Mouse (Mus musculus): ENCODE measurements around the gene Anks3. TPM values are rescaled to one million over a fixed set of nuclear protein-coding genes. Genes with fewer than 3 reads are reported as not detected.

Gene Anks3
- polyA plus RNA-seq, 1 experiment from 2014 or later = 60.0 TPM

DNA sequence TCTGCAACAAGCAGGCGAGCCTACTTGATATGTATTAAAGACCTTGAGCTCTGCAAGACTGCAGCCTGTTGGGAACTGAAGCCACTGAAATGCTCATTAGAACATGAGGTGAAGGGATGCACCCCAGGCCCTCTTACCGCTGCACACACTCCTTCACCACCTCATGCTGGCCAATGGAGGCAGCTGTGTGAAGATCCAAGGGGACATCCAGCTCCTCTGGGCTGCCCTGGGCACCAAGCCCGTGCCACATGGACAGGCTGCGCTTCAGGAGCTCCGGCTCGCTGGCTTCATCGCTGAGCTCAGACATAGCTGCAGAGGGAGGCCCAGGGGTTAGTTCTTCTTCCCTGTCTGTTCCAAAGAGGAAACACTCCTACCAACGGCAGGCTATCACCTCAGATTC, 3.7 kb downstream of the Anks3 start:
- 93% methylated on average over 8 of the region's 8 CpGs for WGBS
- H3K36me3 ChIP-seq = peaks cover 48% of the 10 kb centered on the region
- no peak for DNase-seq (ENCODE audit: low spot score)
- no peaks in the 10 kb centered on the region for H3K27me3 ChIP-seq (ENCODE audit: insufficient read depth, poor library complexity, severe bottlenecking)
- H3K4me1 ChIP-seq (replicated peaks) = peaks cover 24% of the 10 kb centered on the region
- no peak overlapping the region for H3K4me3 ChIP-seq
- no peaks in the 10 kb centered on the region for H3K9me3 ChIP-seq
- no peak overlapping the region for H3K27ac ChIP-seq

DNA sequence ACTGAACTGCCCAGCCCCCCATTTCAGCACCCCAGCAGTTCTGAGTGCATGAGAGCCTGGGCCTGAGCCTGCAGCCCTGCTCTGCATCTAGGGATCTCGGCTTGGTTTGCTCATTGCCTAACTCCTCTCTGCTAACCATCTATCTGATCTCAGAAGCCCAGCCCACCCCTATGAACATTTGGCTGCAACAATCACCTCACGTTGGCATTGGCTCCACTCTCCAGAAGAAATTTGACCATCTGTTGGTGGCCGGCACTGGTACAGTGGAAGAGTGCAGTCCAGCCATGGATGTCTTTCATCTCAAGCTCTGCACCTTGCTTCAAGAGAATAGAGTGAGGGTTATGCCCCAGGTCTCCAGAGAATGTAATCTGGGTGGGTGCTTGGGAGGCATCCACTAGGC, 6.6 kb downstream of the Anks3 start:
- 90% methylated on average over 3 of the region's 3 CpGs for WGBS
- H3K4me1 ChIP-seq (replicated peaks) = peaks cover 4% of the 10 kb centered on the region; the same call in 1 of the 2 replicates
- no peak for DNase-seq (ENCODE audit: low spot score)
- no peak overlapping the region for H3K27ac ChIP-seq
- no peaks in the 10 kb centered on the region for H3K27me3 ChIP-seq (ENCODE audit: insufficient read depth, poor library complexity, severe bottlenecking)
- H3K9me3 ChIP-seq = no peaks in the 10 kb centered on the region
- peaks cover 76% of the 10 kb centered on the region for H3K36me3 ChIP-seq
- no peak overlapping the region for H3K4me3 ChIP-seq

DNA sequence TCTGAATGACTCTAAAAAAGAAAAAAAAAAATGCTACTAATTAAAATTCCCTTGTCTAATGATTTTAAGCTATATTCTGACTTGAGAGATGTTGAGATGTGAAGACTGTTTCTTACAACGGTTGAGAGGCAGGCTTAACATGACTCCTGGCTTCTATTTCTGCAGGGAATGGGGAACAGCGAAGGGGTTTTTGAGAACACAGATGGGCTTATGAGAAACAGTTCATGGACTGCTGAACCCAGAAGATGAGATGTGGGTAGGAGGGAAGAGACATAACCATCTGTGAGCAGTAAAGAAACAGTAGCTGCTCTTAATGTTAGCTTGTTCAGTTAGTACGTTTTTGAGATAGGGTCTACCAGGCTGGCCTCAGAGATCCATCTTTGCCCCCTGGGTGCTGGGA, 7.4 kb downstream of the Anks3 start:
- H3K4me3 ChIP-seq = no peak overlapping the region
- no peak for DNase-seq (ENCODE audit: low spot score)
- peaks cover 85% of the 10 kb centered on the region for H3K36me3 ChIP-seq
- WGBS = 93% methylated on average over 3 of the region's 3 CpGs
- H3K4me1 ChIP-seq (replicated peaks) = no peaks in the 10 kb centered on the region
- no peaks in the 10 kb centered on the region for H3K27me3 ChIP-seq (ENCODE audit: insufficient read depth, poor library complexity, severe bottlenecking)
- H3K9me3 ChIP-seq = no peaks in the 10 kb centered on the region
- H3K27ac ChIP-seq = no peak overlapping the region

DNA sequence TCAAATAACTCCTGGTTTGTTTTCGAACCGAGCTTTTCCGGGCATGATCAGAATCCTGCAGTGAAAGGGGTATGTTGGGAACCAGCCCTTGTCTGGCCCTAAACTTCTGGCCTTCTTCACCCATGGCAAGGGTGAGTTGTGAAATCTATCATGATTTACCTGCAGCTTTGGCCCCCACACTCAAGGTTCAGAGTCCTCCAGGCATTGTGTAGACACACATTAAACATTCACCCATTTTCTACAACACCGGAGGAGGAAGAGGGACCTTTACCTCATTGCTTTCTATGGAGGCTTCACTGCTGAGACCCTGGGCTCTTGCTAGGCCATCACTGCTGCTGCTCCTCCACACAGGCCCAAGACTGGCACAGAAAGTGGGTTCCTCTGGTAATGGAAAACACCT, 16.6 kb downstream of the Anks3 start:
- Histone ChIP-seq H3K27me3 (ENCODE audit: insufficient read depth, poor library complexity, severe bottlenecking) (no peaks in the 10 kb centered on the region), H3K9me3 (no peaks in the 10 kb centered on the region), H3K27ac (no peak overlapping the region), H3K36me3 (peaks cover 91% of the 10 kb centered on the region), H3K4me3 (no peak overlapping the region), H3K4me1 (replicated peaks) (no peaks in the 10 kb centered on the region)
- no peak for DNase-seq (ENCODE audit: low spot score)
- WGBS = 91% methylated on average over 4 of the region's 4 CpGs

GRCm38 (mm10) chr16:4946155-4946554, 17.9 kb downstream of the Anks3 start:
- Histone ChIP-seq H3K36me3 (peaks cover 91% of the 10 kb centered on the region), H3K9me3 (no peaks in the 10 kb centered on the region), H3K27me3 (ENCODE audit: insufficient read depth, poor library complexity, severe bottlenecking) (no peaks in the 10 kb centered on the region), H3K4me1 (replicated peaks) (no peaks in the 10 kb centered on the region), H3K4me3 (no peak overlapping the region), H3K27ac (no peak overlapping the region)
- 93% methylated on average over 3 of the region's 3 CpGs for WGBS
- no peak for DNase-seq (ENCODE audit: low spot score)

DNA sequence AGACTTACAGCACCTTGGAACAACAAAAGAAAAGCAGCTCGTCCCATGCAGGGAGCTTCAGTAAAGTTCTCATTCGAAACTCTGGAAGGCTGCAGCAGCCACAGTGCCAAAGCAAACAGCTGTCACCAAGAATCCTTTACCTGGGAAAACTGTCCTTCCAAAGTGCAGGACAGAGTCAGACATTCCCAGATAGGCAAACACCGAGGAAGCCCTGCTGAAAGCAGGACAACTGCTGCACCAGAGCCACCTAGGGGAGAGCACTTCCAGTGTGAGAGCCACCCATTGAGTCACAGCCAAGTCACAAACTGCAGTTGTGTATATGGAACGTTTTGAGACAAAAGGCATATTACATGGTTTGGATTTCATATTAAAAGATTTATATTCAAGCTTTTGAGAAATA, 18.6 kb downstream of the Anks3 start:
- Histone ChIP-seq H3K9me3 (no peaks in the 10 kb centered on the region), H3K4me1 (replicated peaks) (peaks cover 3% of the 10 kb centered on the region), H3K36me3 (peaks cover 91% of the 10 kb centered on the region), H3K4me3 (no peak overlapping the region), H3K27me3 (ENCODE audit: insufficient read depth, poor library complexity, severe bottlenecking) (no peaks in the 10 kb centered on the region), H3K27ac (no peak overlapping the region)
- 81% methylated on average over 4 of the region's 4 CpGs for WGBS
- no peak for DNase-seq (ENCODE audit: low spot score)

DNA sequence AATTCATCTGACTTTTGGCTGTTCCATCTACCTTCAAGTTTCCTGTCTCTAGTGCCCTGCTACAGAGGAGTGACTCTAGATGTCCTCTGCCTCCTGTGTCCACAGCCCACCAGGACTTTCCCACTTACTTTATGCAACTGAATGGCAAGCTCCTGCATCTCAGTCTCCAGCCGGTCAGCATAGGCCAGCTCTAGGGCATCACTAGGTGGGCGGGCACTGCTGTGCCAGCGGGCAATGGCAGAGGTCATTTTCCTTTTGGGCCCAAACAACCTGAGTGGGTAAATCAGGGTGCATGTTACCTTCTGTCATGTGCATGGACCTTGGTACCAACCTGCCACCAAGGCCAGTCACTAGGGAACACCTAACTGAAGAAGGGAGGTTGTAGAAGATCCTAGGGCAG, 20.6 kb downstream of the Anks3 start:
- H3K27ac ChIP-seq = no peak overlapping the region
- DNase-seq (ENCODE audit: low spot score) = no peak
- no peaks in the 10 kb centered on the region for H3K27me3 ChIP-seq (ENCODE audit: insufficient read depth, poor library complexity, severe bottlenecking)
- peaks cover 19% of the 10 kb centered on the region for H3K4me1 ChIP-seq (replicated peaks)
- WGBS = 96% methylated on average over 3 of the region's 3 CpGs
- no peak overlapping the region for H3K4me3 ChIP-seq
- peaks cover 85% of the 10 kb centered on the region for H3K36me3 ChIP-seq
- no peaks in the 10 kb centered on the region for H3K9me3 ChIP-seq

- 91% methylated on average over 8 of the region's 8 CpGs for WGBS
- H3K4me1 ChIP-seq (replicated peaks) = peaks cover 22% of the 10 kb centered on the region
- no peak for DNase-seq (ENCODE audit: low spot score)
- H3K27me3 ChIP-seq (ENCODE audit: insufficient read depth, poor library complexity, severe bottlenecking) = no peaks in the 10 kb centered on the region
- H3K4me3 ChIP-seq = no peak overlapping the region
- H3K9me3 ChIP-seq = no peaks in the 10 kb centered on the region
- H3K36me3 ChIP-seq = peaks cover 79% of the 10 kb centered on the region
- H3K27ac ChIP-seq = no peak overlapping the region
These were observed 21.1 kb downstream of the Anks3 start for GRCm38 (mm10) chr16:4942868-4943267.

DNA sequence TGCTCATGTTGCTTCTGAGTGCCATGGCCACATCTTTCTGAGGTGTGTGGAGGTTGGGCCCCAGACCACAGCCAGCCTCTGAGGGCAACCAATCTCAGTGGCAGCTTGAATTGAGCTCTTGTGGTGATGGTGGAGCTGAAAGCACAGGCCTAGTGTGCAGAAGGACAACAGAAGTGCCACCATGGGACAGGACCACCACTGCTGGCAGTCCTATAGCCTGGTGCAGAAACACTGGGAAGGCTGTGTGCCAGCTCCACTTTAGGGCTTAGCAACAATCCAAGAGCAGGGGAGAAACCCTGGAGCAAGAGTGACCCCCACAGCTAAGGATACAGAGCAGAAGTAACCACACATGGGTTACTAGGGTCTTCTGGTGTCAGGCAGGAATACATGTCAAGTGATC, 23.0 kb downstream of the Anks3 start:
- DNase-seq (ENCODE audit: low spot score) = no peak
- peaks cover 79% of the 10 kb centered on the region for H3K36me3 ChIP-seq
- no peak overlapping the region for H3K27ac ChIP-seq
- H3K9me3 ChIP-seq = no peaks in the 10 kb centered on the region
- peaks cover 22% of the 10 kb centered on the region for H3K4me1 ChIP-seq (replicated peaks)
- no peaks in the 10 kb centered on the region for H3K27me3 ChIP-seq (ENCODE audit: insufficient read depth, poor library complexity, severe bottlenecking)
- no peak overlapping the region for H3K4me3 ChIP-seq

GRCm38 (mm10) chr16:4940311-4940850, 23.6 kb downstream of the Anks3 start:
- H3K36me3 ChIP-seq = peaks cover 80% of the 10 kb centered on the region
- 89% methylated on average over 10 of the region's 10 CpGs for WGBS
- H3K27ac ChIP-seq = no peak overlapping the region
- DNase-seq (ENCODE audit: low spot score) = no peak
- no peaks in the 10 kb centered on the region for H3K9me3 ChIP-seq
- H3K4me3 ChIP-seq = peak overlapping the region; percentile 91
- H3K4me1 ChIP-seq (replicated peaks) = peaks cover 22% of the 10 kb centered on the region
- H3K27me3 ChIP-seq (ENCODE audit: insufficient read depth, poor library complexity, severe bottlenecking) = no peaks in the 10 kb centered on the region

DNA sequence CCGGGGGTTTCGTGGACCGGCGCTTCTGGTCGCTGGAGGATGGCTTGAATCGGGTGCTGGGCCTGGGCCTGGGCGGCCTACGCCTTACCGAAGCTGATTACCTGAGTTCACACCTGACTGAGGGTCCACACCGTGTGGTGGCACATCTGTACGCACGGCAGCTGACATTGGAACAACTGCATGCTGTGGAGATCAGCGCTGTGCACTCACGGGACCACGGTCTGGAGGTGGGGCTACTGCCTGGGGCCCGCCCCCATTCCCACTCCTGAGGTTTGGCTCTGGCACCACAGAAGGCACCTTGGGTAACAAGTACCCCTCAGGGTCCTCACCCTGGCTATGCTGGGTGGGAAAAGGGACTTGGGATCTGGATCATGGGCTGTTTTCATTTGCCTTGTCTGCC, 24.6 kb downstream of the Anks3 start:
- H3K27ac ChIP-seq = peak overlapping the region; percentile 91
- WGBS = 4% methylated on average over 16 of the region's 16 CpGs
- H3K36me3 ChIP-seq = peaks cover 80% of the 10 kb centered on the region
- peak; percentile 33 for DNase-seq (ENCODE audit: low spot score)
- H3K9me3 ChIP-seq = no peaks in the 10 kb centered on the region
- H3K4me3 ChIP-seq = peak overlapping the region; percentile 91
- H3K4me1 ChIP-seq (replicated peaks) = peaks cover 22% of the 10 kb centered on the region
- H3K27me3 ChIP-seq (ENCODE audit: insufficient read depth, poor library complexity, severe bottlenecking) = no peaks in the 10 kb centered on the region

GRCm38 (mm10) chr16:4938989-4939388, 25.0 kb downstream of the Anks3 start:
- DNase-seq (ENCODE audit: low spot score) = peak; percentile 95
- Histone ChIP-seq H3K9me3 (no peaks in the 10 kb centered on the region), H3K27ac (peak overlapping the region; percentile 91), H3K36me3 (peaks cover 80% of the 10 kb centered on the region), H3K4me1 (replicated peaks) (peaks cover 22% of the 10 kb centered on the region), H3K4me3 (peak overlapping the region; percentile 91), H3K27me3 (ENCODE audit: insufficient read depth, poor library complexity, severe bottlenecking) (no peaks in the 10 kb centered on the region)
- WGBS = under 1% methylated on average over 28 of the region's 28 CpGs

DNA sequence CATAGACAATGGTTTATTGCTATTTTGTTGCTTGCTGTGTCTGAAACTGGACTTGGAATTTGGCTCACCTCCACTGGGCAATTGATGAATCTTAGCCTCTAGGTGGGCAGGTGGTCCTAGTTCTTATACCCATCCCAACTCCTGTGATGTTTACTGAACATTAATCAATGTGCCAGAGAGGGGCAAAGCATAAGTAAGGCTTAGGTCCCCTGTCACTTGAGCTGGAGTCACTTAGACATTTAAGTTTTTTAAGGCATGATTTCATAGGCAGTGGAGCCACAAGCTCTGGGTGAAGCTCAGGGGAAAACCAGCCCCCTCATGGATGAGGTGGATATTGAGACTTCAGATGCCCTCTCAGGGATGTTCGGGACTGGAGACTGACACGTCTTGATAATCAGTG, 25.5 kb downstream of the Anks3 start, which contains the start of gene Nudt16l1:
Nudt16l1 (plus strand) TSS at position 301 of the 400 bp plus-strand sequence.
- peaks cover 80% of the 10 kb centered on the region for H3K36me3 ChIP-seq
- no peak for DNase-seq (ENCODE audit: low spot score)
- WGBS = 7% methylated on average over 2 of the region's 2 CpGs
- no peaks in the 10 kb centered on the region for H3K27me3 ChIP-seq (ENCODE audit: insufficient read depth, poor library complexity, severe bottlenecking)
- H3K4me3 ChIP-seq = peak within 1 kb of the TSS; percentile 91
- no peaks in the 10 kb centered on the region for H3K9me3 ChIP-seq
- peaks cover 22% of the 10 kb centered on the region for H3K4me1 ChIP-seq (replicated peaks)
- H3K27ac ChIP-seq = peak within 1 kb of the TSS; percentile 91
